Mouse (Mus musculus): Measurements from ENCODE around the gene Aebp2.
"Not testable (repeated sequence)": the region's sequence is repeated elsewhere in the genome, so short reads cannot be mapped to it uniquely, and the experiment has no call there.

The Aebp2 gene

GRCm38 (mm10) chr6:140645931-140646330 lies 23.5 kb downstream of the Aebp2 start:
- in situ Hi-C loops (cut with MboI; ENCODE audit: unreplicated experiment in 2 of 2) = loop anchor here in 1 of 2 experiments (25.0 kb wide), 1 partner anchor 1741 kb away; the partner anchor contains the start of genes Golt1b and Recql

GRCm38 (mm10) chr6:140646892-140647291 lies 24.4 kb downstream of the Aebp2 start:
- in situ Hi-C loops (cut with MboI; ENCODE audit: unreplicated experiment in 2 of 2) = loop anchor here in 1 of 2 experiments (25.0 kb wide), 1 partner anchor 1740 kb away; the partner anchor contains the start of genes Golt1b and Recql

DNA sequence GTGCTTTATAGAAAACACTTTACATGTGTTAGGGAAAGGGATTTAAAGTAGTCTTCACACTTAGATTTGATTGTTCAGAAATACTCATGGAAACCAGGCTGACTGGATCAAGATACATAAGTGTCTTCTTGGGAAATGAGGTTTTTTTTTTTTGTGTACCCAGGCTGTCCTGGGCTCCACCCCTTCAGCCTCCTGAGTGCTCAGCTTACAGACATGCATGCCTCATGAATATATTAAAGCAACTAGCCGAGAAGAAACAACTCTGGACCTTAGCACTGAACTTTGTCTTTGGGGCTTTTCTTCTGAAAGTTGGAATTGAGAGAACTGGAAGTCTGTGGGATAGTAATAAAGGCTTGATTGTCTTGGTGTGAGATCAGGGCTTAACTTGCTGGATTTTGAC lies 27.3 kb downstream of the Aebp2 start:
- in situ Hi-C loops (cut with MboI; ENCODE audit: unreplicated experiment in 2 of 2) = loop anchor here in 1 of 2 experiments (25.0 kb wide), 1 partner anchor 1737 kb away; the partner anchor contains the start of genes Golt1b and Recql

- in situ Hi-C loops (cut with MboI; ENCODE audit: unreplicated experiment in 2 of 2) = no loop called here
These were observed 29.5 kb downstream of the Aebp2 start for GRCm38 (mm10) chr6:140651923-140652322.

DNA sequence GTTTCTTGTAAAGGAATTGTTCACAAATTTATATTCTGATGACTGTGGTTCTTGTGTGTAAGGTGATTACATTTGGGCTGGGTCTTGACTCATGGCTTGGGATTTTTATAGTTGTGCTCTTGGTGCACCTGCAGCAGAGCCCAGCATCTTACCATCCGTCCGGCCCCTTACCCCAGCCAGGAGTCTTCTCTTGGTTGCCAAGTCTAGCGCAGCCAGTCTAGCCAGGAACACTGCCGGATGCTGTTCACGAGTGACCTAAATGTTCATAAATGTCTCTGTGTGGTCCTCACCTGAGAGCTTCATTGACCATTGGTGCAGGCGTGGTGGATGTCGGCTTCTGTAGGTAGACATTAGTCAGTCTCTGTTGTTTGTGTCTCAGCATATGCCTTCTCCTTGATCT lies 33.0 kb downstream of the Aebp2 start:
- in situ Hi-C loops (cut with MboI; ENCODE audit: unreplicated experiment in 2 of 2) = no loop called here

DNA sequence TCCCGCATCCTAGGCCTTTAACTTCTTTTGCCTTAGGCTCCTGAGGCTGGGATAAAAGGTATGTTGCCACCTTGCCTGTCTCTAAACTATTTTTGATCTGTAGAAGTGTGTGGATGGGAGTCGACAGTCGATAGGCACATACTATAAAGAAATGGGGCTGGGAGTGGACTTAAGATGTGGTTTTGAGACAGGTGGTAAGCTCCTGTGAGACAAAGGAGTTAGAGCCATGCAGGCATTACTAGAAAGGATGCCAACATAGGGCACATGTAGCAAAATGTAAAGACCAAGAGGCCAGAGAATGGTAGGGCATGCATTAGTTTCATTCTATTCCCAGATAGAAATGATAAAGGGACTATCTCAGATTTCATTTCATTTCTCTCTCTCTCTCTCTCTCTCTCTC lies 34.5 kb downstream of the Aebp2 start:
- in situ Hi-C loops (cut with MboI; ENCODE audit: unreplicated experiment in 2 of 2) = no loop called here

DNA sequence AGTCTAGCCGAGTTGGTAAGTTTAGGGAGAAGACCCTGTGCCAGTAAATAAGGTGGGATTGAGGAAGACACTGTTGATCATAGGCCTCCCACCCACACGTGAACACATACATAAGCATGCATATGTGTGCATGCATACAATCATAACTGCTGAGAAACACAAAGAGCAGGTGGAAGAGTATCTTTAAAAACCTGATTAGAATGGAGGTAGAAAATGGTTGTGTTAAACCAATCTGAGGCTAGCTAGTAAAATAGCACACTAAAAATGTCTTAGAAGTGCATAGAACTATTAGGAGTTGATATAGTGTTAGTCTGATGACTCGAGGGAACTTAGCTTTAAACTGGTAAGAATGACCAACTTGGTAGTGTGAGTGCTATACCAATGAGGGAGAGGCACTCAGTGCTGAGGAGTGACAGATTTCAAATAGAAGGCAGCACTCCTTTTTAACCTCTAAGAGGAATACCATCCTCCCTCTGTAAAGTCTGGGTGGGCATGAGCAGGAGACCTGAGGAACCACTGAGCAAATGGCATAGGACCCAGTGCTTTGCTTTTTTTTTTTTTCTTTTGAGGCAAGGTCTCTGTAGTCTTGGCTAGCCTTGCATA lies 35.6 kb downstream of the Aebp2 start:
- in situ Hi-C loops (cut with MboI; ENCODE audit: unreplicated experiment in 2 of 2) = no loop called here

DNA sequence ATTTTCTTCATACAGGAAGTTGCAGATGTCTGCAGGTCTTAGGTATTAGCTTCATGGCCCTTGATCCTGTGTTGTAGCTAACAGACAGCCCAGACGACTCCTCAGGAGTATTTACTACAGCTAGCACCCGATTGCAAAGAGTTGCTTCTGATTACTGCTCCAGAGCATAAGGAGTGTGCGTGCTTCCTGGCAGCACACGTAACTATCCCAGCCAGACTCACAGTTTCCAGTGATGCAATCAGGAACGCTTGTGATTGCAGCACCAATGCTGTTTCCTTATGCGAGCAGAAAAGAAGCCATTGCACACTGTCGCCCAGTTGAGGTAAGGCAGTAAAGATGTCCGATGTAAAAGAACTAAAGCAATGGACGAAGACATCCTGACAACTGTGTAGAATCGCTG lies 38.6 kb downstream of the Aebp2 start:
- in situ Hi-C loops (cut with MboI; ENCODE audit: unreplicated experiment in 2 of 2) = no loop called here

DNA sequence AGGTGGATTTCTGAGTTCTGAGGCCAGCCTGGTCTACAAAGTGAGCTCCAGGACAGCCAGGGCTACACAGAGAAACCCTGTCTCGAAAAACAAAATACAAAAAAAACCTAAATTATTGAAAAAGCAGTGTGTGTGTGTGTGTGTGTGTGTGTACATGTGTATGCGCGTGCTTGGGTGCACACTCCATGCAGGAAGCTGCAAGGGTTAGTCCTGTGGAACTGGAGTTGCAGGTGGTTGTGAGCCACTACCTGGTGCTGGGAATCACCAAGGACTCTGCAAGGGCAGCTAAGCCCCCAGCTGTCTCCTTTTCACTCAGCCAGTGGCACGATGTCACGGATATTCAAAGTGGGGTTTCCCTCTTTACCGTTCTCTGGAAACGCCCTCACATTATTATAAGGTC lies 39.3 kb downstream of the Aebp2 start:
- in situ Hi-C loops (cut with MboI; ENCODE audit: unreplicated experiment in 2 of 2) = no loop called here

DNA sequence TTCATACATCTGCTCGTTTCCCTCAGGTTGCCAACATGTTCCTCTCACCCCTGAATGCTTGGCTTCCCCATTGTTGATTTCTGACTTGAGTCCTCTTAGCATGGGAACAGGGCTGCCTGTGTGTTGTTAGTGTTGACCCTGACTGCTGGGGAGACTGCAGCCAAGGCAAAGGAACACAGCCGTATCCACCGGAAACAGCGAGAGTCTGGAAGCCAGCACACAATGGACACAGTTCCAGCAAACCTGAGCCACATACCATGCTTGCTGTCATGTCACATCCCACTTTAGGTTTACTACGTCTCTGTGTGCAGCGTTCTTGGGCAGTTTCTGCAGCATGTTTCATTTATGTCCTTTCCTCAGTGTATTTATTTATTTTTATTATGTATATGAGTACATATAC lies 39.8 kb downstream of the Aebp2 start:
- in situ Hi-C loops (cut with MboI; ENCODE audit: unreplicated experiment in 2 of 2) = no loop called here

DNA sequence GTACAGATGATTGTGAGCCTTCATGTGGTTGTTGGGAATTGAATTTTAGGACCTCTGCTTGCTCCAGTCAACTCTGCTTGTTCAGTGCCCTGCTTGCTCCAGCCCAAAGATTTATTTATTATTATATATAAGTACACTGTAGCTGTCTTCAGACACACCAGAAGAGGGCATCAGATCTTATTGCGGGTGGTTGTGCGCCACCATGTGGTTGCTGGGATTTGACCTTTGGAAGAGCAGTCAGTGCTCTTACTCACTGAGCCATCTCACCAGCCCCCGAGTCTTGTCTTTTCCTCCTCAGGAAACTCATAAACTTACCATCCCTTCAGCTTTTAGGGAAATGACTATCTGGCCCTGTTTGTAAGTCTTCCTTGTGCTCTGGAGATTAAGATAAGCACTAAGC lies 40.2 kb downstream of the Aebp2 start:
- in situ Hi-C loops (cut with MboI; ENCODE audit: unreplicated experiment in 2 of 2) = not testable (repeated sequence)

GRCm38 (mm10) chr6:140664611-140665010 lies 42.1 kb downstream of the Aebp2 start:
- in situ Hi-C loops (cut with MboI; ENCODE audit: unreplicated experiment in 2 of 2) = no loop called here

GRCm38 (mm10) chr6:140666486-140667240 lies 44.2 kb downstream of the Aebp2 start:
- in situ Hi-C loops (cut with MboI; ENCODE audit: unreplicated experiment in 2 of 2) = no loop called here

GRCm38 (mm10) chr6:140667289-140667906 lies 44.9 kb downstream of the Aebp2 start:
- in situ Hi-C loops (cut with MboI; ENCODE audit: unreplicated experiment in 2 of 2) = no loop called here

DNA sequence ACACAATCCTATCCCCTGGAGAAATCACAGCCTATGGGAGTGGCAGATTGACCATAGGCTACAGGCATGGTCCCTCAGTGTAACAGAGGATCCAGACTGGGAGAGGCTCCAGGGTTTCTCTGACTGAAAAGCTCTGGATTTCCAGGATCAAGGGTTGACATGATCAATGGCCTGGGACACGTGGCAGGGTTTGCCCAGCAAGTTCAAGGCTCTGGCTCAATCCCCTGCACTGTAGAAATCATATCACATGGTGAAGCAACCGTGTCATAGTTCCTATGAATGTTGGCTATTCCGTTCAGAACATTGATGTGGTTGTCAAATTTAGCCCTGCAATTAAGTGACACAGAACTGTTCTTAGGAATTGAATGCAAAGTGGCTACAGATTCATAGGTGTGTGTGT lies 52.0 kb downstream of the Aebp2 start:
- in situ Hi-C loops (cut with MboI; ENCODE audit: unreplicated experiment in 2 of 2) = no loop called here

- in situ Hi-C loops (cut with MboI; ENCODE audit: unreplicated experiment in 2 of 2) = no loop called here
These were observed 53.6 kb downstream of the Aebp2 start for GRCm38 (mm10) chr6:140676094-140676493.

GRCm38 (mm10) chr6:140677041-140677440 lies 54.6 kb downstream of the Aebp2 start:
- in situ Hi-C loops (cut with MboI; ENCODE audit: unreplicated experiment in 2 of 2) = no loop called here

DNA sequence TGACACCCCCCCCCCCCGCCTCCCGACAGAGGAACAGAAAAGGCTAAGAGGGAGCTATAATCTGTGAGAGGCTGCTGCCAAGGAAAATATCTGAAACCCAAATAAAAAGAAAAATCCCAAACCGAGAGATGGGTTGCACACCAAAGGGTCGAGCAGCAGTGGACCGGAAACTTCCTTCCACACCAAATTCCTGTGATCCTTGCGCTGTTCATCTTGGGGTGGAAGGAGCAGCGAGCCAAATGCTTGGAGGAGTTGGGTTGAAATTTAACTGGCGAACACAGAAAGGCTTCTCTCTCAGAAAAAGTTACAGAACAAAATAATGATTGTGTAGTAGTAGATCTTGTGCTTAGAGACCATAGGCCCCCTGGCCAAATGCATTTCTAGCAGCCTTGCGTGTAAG lies 55.5 kb downstream of the Aebp2 start:
- in situ Hi-C loops (cut with MboI; ENCODE audit: unreplicated experiment in 2 of 2) = no loop called here

- in situ Hi-C loops (cut with MboI; ENCODE audit: unreplicated experiment in 2 of 2) = no loop called here
These were observed 56.3 kb downstream of the Aebp2 start for GRCm38 (mm10) chr6:140678658-140679271.

GRCm38 (mm10) chr6:140680713-140681112 lies 58.2 kb downstream of the Aebp2 start:
- in situ Hi-C loops (cut with MboI; ENCODE audit: unreplicated experiment in 2 of 2) = no loop called here

- in situ Hi-C loops (cut with MboI; ENCODE audit: unreplicated experiment in 2 of 2) = no loop called here
These were observed 60.4 kb downstream of the Aebp2 start for GRCm38 (mm10) chr6:140682829-140683228.

Measured in v-Abl transformed pro-B cells (cell line).